Mouse (Mus musculus) small intestine, adult 2 months (tissue): ENCODE measurements at regions not wholly inside any gene's neighbourhood (a gene's known extent, or its start where the extent isn't known, plus 50 kb on each side); places are given as distances from the start of the nearest gene placed in this dataset.

Experiments used
- CTCF ChIP-seq: fragments of 200-500 bp; IDR thresholded peaks from 2 replicates; pipeline ENCODE4 v1.5.1; 2012; ENCODE audit warnings: low read depth, mild to moderate bottlenecking, control low read depth, inconsistent platforms, low read length, moderate library complexity, mixed read lengths; ENCODE audit not compliant: insufficient replicate concordance, insufficient read length; ENCODE audit errors: extremely low read depth
- POLR2A ChIP-seq: fragments of 200-500 bp; IDR thresholded peaks from 2 replicates; pipeline ENCODE4 v1.6.1; 2012; ENCODE audit warnings: low read depth, mild to moderate bottlenecking, control low read depth, inconsistent platforms, low read length, moderate library complexity

GRCm38 (mm10) chr10:43780571-43780970 is 121.0 kb downstream of the Qrsl1 start:
- TF ChIP-seq CTCF (no peak), POLR2A (no peak)
